7 mouse cellular contexts compared by ENCODE assay signal in genomic region chr11:5878661-5879060, GRCm38 (mm10). TPM values are rescaled to one million over a fixed set of nuclear protein-coding genes. Genes with fewer than 3 reads are reported as not detected.
DNase-seq lines count a peak whose midpoint lies in the region; ATAC-seq and TF ChIP-seq lines count a peak whose summit lies in the region.

No protein-coding gene starts in this region.

- ATAC-seq in megakaryocyte, adult 5-6 weeks (ENCODE audit: poor library complexity, severe bottlenecking): no peak
- no peak for ATAC-seq in forebrain, embryonic 14.5 days
- no peak for ATAC-seq in liver, embryonic 12.5 days
- ATAC-seq in stomach, postnatal 0 days (ENCODE audit: low FRiP score, low TSS enrichment): no peak

- H3K27ac ChIP-seq in forebrain, embryonic 14.5 days (ENCODE audit: low read depth, low read length): peak overlapping the region; percentile 82; the same call in 1 of the 2 replicates
- peak overlapping the region; percentile 81 for H3K27ac ChIP-seq in liver, embryonic 12.5 days
- H3K27ac ChIP-seq in stomach, postnatal 0 days (replicated peaks): peak overlapping the region; percentile 83

- TF ChIP-seq EP300 in stomach, postnatal 0 days (optimal IDR thresholded peaks at IDR 0.05): no peak

- no peak for TF ChIP-seq CTCF in stomach, postnatal 0 days (IDR thresholded peaks at IDR 0.05; ENCODE audit: low read depth)

- peaks cover 53% of the 10 kb centered on the region for H3K4me1 ChIP-seq in megakaryocyte, embryonic 14.5 days
- H3K4me1 ChIP-seq in forebrain, embryonic 14.5 days (ENCODE audit: control insufficient read depth, insufficient read depth, low read length): peaks cover 8% of the 10 kb centered on the region
- H3K4me1 ChIP-seq in liver, embryonic 12.5 days: peaks cover 41% of the 10 kb centered on the region
- 0 out of 2 replicates have a peak, but pooled peaks cover 3% of the 10 kb centered on the region for H3K4me1 ChIP-seq in stomach, postnatal 0 days (replicated peaks; ENCODE audit: control insufficient read depth, insufficient read depth)

- DNase-seq in forebrain, embryonic 14.5 days (ENCODE audit: low spot score): no peak
- no peak for DNase-seq in stomach, postnatal 0 days (ENCODE audit: low spot score)
- no peak for DNase-seq in gastrocnemius, postnatal 36 days
- DNase-seq in spleen, adult 18-20 months: no peak

- no peaks in the 10 kb centered on the region for H3K9me3 ChIP-seq in megakaryocyte, embryonic 14.5 days
- no peaks in the 10 kb centered on the region for H3K9me3 ChIP-seq in forebrain, embryonic 14.5 days (replicated peaks; ENCODE audit: control insufficient read depth, low read length)
- H3K9me3 ChIP-seq in liver, embryonic 12.5 days (replicated peaks): no peaks in the 10 kb centered on the region
- no peaks in the 10 kb centered on the region for H3K9me3 ChIP-seq in stomach, postnatal 0 days (ENCODE audit: control insufficient read depth, low read length)

- intact Hi-C loops in gastrocnemius, postnatal 36 days (cut with DNase I): loop anchor here (5.0 kb wide), 1 partner anchor 41 kb away; the partner anchor contains the start of gene Polm

- H3K9ac ChIP-seq in forebrain, embryonic 14.5 days (ENCODE audit: low read length): peak overlapping the region; percentile 53
- peak overlapping the region; percentile 72 for H3K9ac ChIP-seq in liver, embryonic 12.5 days
- peak overlapping the region; percentile 45; the same call in 1 of the 2 replicates for H3K9ac ChIP-seq in stomach, postnatal 0 days (ENCODE audit: low read length)

- H3K4me3 ChIP-seq in megakaryocyte, embryonic 14.5 days (replicated peaks): peak overlapping the region; percentile 96
- H3K4me3 ChIP-seq in forebrain, embryonic 14.5 days (ENCODE audit: low read depth, low read length): peak overlapping the region; percentile 60
- peak overlapping the region; percentile 74 for H3K4me3 ChIP-seq in liver, embryonic 12.5 days
- peak overlapping the region; percentile 67 for H3K4me3 ChIP-seq in stomach, postnatal 0 days (ENCODE audit: low read depth, low read length)

- H3K36me3 ChIP-seq in megakaryocyte, embryonic 14.5 days (replicated peaks; ENCODE audit: low read length): peaks cover 31% of the 10 kb centered on the region
- H3K36me3 ChIP-seq in forebrain, embryonic 14.5 days (ENCODE audit: control insufficient read depth, insufficient read depth, low read length): peaks cover 23% of the 10 kb centered on the region
- peaks cover 31% of the 10 kb centered on the region for H3K36me3 ChIP-seq in liver, embryonic 12.5 days
- peaks cover 9% of the 10 kb centered on the region for H3K36me3 ChIP-seq in stomach, postnatal 0 days (ENCODE audit: control insufficient read depth, insufficient read depth, low read length)

- no peaks in the 10 kb centered on the region for H3K27me3 ChIP-seq in megakaryocyte, embryonic 14.5 days (replicated peaks)
- H3K27me3 ChIP-seq in forebrain, embryonic 14.5 days (replicated peaks; ENCODE audit: control insufficient read depth, insufficient read depth, low read length): no peaks in the 10 kb centered on the region
- no peaks in the 10 kb centered on the region for H3K27me3 ChIP-seq in liver, embryonic 12.5 days (replicated peaks)
- no peaks in the 10 kb centered on the region for H3K27me3 ChIP-seq in stomach, postnatal 0 days (ENCODE audit: control insufficient read depth, insufficient read depth, low read length)

- H3K4me2 ChIP-seq in forebrain, embryonic 14.5 days (ENCODE audit: low read length): peak overlapping the region; percentile 62
- H3K4me2 ChIP-seq in liver, embryonic 12.5 days: peak overlapping the region; percentile 89
- peak overlapping the region; percentile 52 for H3K4me2 ChIP-seq in stomach, postnatal 0 days (replicated peaks; ENCODE audit: low read depth)

- 29% methylated on average over 8 of the region's 8 CpGs for WGBS in forebrain, embryonic 14.5 days
- 53% methylated on average over 8 of the region's 8 CpGs for WGBS in liver, embryonic 12.5 days (ENCODE audit: insufficient replicate concordance)
- 21% methylated on average over 8 of the region's 8 CpGs for WGBS in stomach, postnatal 0 days

RNA-seq across cellular contexts. Expression of gene Pold2, which starts 0.6 kb away (rescaled TPM):
- polyA plus RNA-seq in megakaryocyte, embryonic 14.5 days (2012; ENCODE audit: insufficient read depth, low replicate concordance): 155 and 509 TPM in 2 replicates
- total RNA-seq in megakaryocyte, adult 5-6 weeks (2015): 23.8 and 31.6 TPM in 2 replicates
- total RNA-seq in megakaryocyte, adult 5-6 weeks (2017): 19.0 and 29.3 TPM in 2 replicates
- polyA plus RNA-seq in forebrain, embryonic 14.5 days (2014; fragmentation: Nextera tagmentation; extraction: Ambion mirVana): 65.0 and 73.0 TPM in 2 replicates
- 105 TPM in 2 replicates for polyA plus RNA-seq in liver, embryonic 12.5 days (2016; fragmentation: Nextera tagmentation; extraction: Ambion mirVana)
- 49.3 and 51.1 TPM in 2 replicates for polyA plus RNA-seq in stomach, postnatal 0 days (2015; fragmentation: Nextera tagmentation; extraction: Ambion mirVana)
- total RNA-seq in gastrocnemius, postnatal 36 days (2021): 10 to 100 TPM; 34.5 to 37.1 TPM

RNA-seq across cellular contexts. Expression of gene Aebp1, which starts 16.9 kb away (rescaled TPM):
- polyA plus RNA-seq in megakaryocyte, embryonic 14.5 days (2012; ENCODE audit: insufficient read depth, low replicate concordance): 0.15 TPM in 1 of 2 replicates, not detected in the other
- not detected in 2 replicates for total RNA-seq in megakaryocyte, adult 5-6 weeks (2015)
- total RNA-seq in megakaryocyte, adult 5-6 weeks (2017): 0.11 and 0.12 TPM in 2 replicates
- 6.8 and 13.0 TPM in 2 replicates for polyA plus RNA-seq in forebrain, embryonic 14.5 days (2014; fragmentation: Nextera tagmentation; extraction: Ambion mirVana)
- 8.5 and 9.6 TPM in 2 replicates for polyA plus RNA-seq in liver, embryonic 12.5 days (2016; fragmentation: Nextera tagmentation; extraction: Ambion mirVana)
- polyA plus RNA-seq in stomach, postnatal 0 days (2015; fragmentation: Nextera tagmentation; extraction: Ambion mirVana): 19.6 and 21.9 TPM in 2 replicates
- 10 to 100 TPM; 28.2 to 55.2 TPM for total RNA-seq in gastrocnemius, postnatal 36 days (2021)

RNA-seq across cellular contexts. Expression of gene Myl7, which starts 19.9 kb away (rescaled TPM):
- polyA plus RNA-seq in megakaryocyte, embryonic 14.5 days (2012; ENCODE audit: insufficient read depth, low replicate concordance): not detected in 2 replicates
- not detected in 2 replicates for total RNA-seq in megakaryocyte, adult 5-6 weeks (2015)
- total RNA-seq in megakaryocyte, adult 5-6 weeks (2017): not detected in 2 replicates
- polyA plus RNA-seq in forebrain, embryonic 14.5 days (2014; fragmentation: Nextera tagmentation; extraction: Ambion mirVana): not detected in 2 replicates
- polyA plus RNA-seq in liver, embryonic 12.5 days (2016; fragmentation: Nextera tagmentation; extraction: Ambion mirVana): 21.8 and 22.5 TPM in 2 replicates
- 147 and 150 TPM in 2 replicates for polyA plus RNA-seq in stomach, postnatal 0 days (2015; fragmentation: Nextera tagmentation; extraction: Ambion mirVana)
- not detected for total RNA-seq in gastrocnemius, postnatal 36 days (2021)

RNA-seq across cellular contexts. Expression of gene Polm, which starts 40.8 kb away (rescaled TPM):
- polyA plus RNA-seq in megakaryocyte, embryonic 14.5 days (2012; ENCODE audit: insufficient read depth, low replicate concordance): 2.3 and 4.2 TPM in 2 replicates
- 10.4 and 10.7 TPM in 2 replicates for total RNA-seq in megakaryocyte, adult 5-6 weeks (2015)
- 6.0 and 8.8 TPM in 2 replicates for total RNA-seq in megakaryocyte, adult 5-6 weeks (2017)
- 3.9 and 5.3 TPM in 2 replicates for polyA plus RNA-seq in forebrain, embryonic 14.5 days (2014; fragmentation: Nextera tagmentation; extraction: Ambion mirVana)
- 2.8 and 2.9 TPM in 2 replicates for polyA plus RNA-seq in liver, embryonic 12.5 days (2016; fragmentation: Nextera tagmentation; extraction: Ambion mirVana)
- 5.7 and 6.3 TPM in 2 replicates for polyA plus RNA-seq in stomach, postnatal 0 days (2015; fragmentation: Nextera tagmentation; extraction: Ambion mirVana)
- 1 to 10 TPM; 1.9 to 2.3 TPM for total RNA-seq in gastrocnemius, postnatal 36 days (2021)

Comparison
In these comparisons a context has a peak if more than half of its experiments do, and no peak if none do; other contexts are left out.
1. RNA of gene Myl7, which starts 19.9 kb away (polyA plus RNA-seq): 147 to 150 TPM in stomach, postnatal 0 days and 21.8 to 22.5 TPM in liver, embryonic 12.5 days; not detected in forebrain, embryonic 14.5 days and not detected in megakaryocyte, embryonic 14.5 days; every median in the first group is over 10 times any median in the second.
2. Peak in every context shown above with its lines, with median percentiles within 50 percentile points of each other: H3K4me3 ChIP-seq, H3K27ac ChIP-seq, H3K4me2 ChIP-seq and H3K9ac ChIP-seq.